Mouse (Mus musculus): Measurements from ENCODE around the gene Vhl.

DNA sequence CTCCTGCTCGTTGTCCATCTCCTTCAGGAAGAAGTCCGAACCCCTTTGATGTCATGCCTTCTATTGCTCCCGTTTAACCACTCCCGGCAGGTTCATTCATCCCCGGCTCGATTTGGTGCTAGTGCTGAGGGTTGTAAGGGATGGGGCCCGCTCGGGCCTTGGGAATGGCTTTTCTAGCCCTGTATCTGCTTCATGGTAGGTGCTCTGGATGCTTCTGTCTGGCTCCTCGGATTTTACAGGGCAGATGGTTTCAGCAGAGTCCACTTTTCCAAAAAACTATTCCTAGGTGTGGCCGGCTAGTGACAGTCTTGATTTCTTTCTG lies 18.6 kb upstream of the Vhl start:
- TF ChIP-seq CTCF (conservative IDR thresholded peaks at IDR 0.05; ENCODE audit: low read length) (no peak), POU5F1 (IDR thresholded peaks at IDR 0.05; ENCODE audit: borderline replicate concordance, low read length) (no peak)
